Mouse (Mus musculus) heart, embryonic 15.5 days (tissue): Measurements from ENCODE around the gene Cwc27. TPM values are rescaled to one million over a fixed set of nuclear protein-coding genes. Genes with fewer than 3 reads are reported as not detected.

Experiments
- ATAC-seq: fragments of 200-750 bp; cut with Nextera tagmentation; replicated peaks from 2 replicates; pipeline ENCODE4 v1.8.0; 2017; ENCODE audit warnings: low read depth, moderate TSS enrichment; ENCODE audit not compliant: insufficient number of reproducible peaks, insufficient read depth, low FRiP score
- H3K27ac ChIP-seq: fragments of 300-500 bp; sonication (generic); 2 replicates; pipeline ENCODE4 v1.5.1; 2015; ENCODE audit warnings: mild to moderate bottlenecking, inconsistent platforms
- H3K27me3 ChIP-seq: fragments of 300-500 bp; sonication (generic); 2 replicates; pipeline ENCODE4 v1.6.1; 2015; ENCODE audit warnings: inconsistent platforms
- H3K36me3 ChIP-seq: fragments of 300-500 bp; sonication (generic); 2 replicates; pipeline ENCODE4 v1.6.1; 2015; ENCODE audit warnings: mild to moderate bottlenecking, inconsistent platforms
- H3K4me1 ChIP-seq: fragments of 300-500 bp; sonication (generic); replicated peaks from 2 replicates; pipeline ENCODE4 v1.6.1; 2015; ENCODE audit warnings: inconsistent platforms
- H3K4me2 ChIP-seq: fragments of 300-500 bp; sonication (generic); 2 replicates; pipeline ENCODE4 v1.6.1; 2015; ENCODE audit warnings: inconsistent platforms, mild to moderate bottlenecking, moderate library complexity
- H3K4me3 ChIP-seq: fragments of 300-500 bp; sonication (generic); 2 replicates; pipeline ENCODE4 v1.5.1; 2015; ENCODE audit warnings: mild to moderate bottlenecking, inconsistent platforms
- H3K9ac ChIP-seq: fragments of 300-500 bp; sonication (generic); 2 replicates; pipeline ENCODE4 v1.6.1; 2015; ENCODE audit warnings: mild to moderate bottlenecking, inconsistent platforms
- H3K9me3 ChIP-seq: fragments of 300-500 bp; sonication (generic); replicated peaks from 2 replicates; pipeline ENCODE4 v1.6.1; 2016; ENCODE audit warnings: inconsistent platforms
- WGBS: fragments of 180-500 bp; shearing (Covaris S2); methylation state at CpG from one replicate; pipeline ENCODE4 v1.1.7; 2015; ENCODE audit warnings: mixed read lengths; 5-methylcytosine and 5-hydroxymethylcytosine counted together
- polyA plus RNA-seq: library from polyadenylated mRNA; unstranded; fragments of >200 nt; fragmentation: Nextera tagmentation; extraction: Ambion mirVana; gene quantifications from 2 replicates; pipeline ENCODE4 v1.2.1, GENCODE M21; 2015

The Cwc27 gene
- polyA plus RNA-seq, 1 experiment from 2014 or later, result 20.6 TPM

GRCm38 (mm10) chr13:104623130-104623891, 193.6 kb downstream of the Cwc27 start:
- no peak for ATAC-seq
- Histone ChIP-seq H3K9ac (no peak overlapping the region), H3K27me3 (no peaks in the 10 kb centered on the region), H3K36me3 (no peaks in the 10 kb centered on the region), H3K4me2 (no peak overlapping the region), H3K4me3 (no peak overlapping the region), H3K9me3 (no peaks in the 10 kb centered on the region), H3K27ac (no peak overlapping the region), H3K4me1 (peaks cover 9% of the 10 kb centered on the region)
- 80% methylated on average over 12 of the region's 12 CpGs for WGBS

- no peak overlapping the region for H3K4me3 ChIP-seq
- H3K36me3 ChIP-seq, result no peaks in the 10 kb centered on the region
- no peak overlapping the region for H3K4me2 ChIP-seq
- H3K27me3 ChIP-seq, result no peaks in the 10 kb centered on the region
- H3K9me3 ChIP-seq, result no peaks in the 10 kb centered on the region
- WGBS, result 79% methylated on average over 6 of the region's 6 CpGs
- no peak overlapping the region for H3K9ac ChIP-seq
- no peak overlapping the region for H3K27ac ChIP-seq
- no peak for ATAC-seq
- peaks cover 3% of the 10 kb centered on the region for H3K4me1 ChIP-seq
These were observed 194.7 kb downstream of the Cwc27 start for GRCm38 (mm10) chr13:104622102-104622743.

GRCm38 (mm10) chr13:104620423-104620822, 196.5 kb downstream of the Cwc27 start:
- WGBS, result 61% methylated on average over 2 of the region's 2 CpGs
- no peaks in the 10 kb centered on the region for H3K36me3 ChIP-seq
- no peak overlapping the region for H3K4me2 ChIP-seq
- H3K27me3 ChIP-seq, result no peaks in the 10 kb centered on the region
- no peak overlapping the region for H3K4me3 ChIP-seq
- H3K4me1 ChIP-seq, result no peaks in the 10 kb centered on the region
- ATAC-seq, result no peak
- H3K9ac ChIP-seq, result no peak overlapping the region
- no peak overlapping the region for H3K27ac ChIP-seq
- H3K9me3 ChIP-seq, result no peaks in the 10 kb centered on the region

GRCm38 (mm10) chr13:104619503-104620288, 197.2 kb downstream of the Cwc27 start:
- no peak overlapping the region for H3K4me2 ChIP-seq
- WGBS, result 88% methylated on average over 7 of the region's 7 CpGs
- no peaks in the 10 kb centered on the region for H3K4me1 ChIP-seq
- ATAC-seq, result no peak
- no peak overlapping the region for H3K4me3 ChIP-seq
- H3K27me3 ChIP-seq, result no peaks in the 10 kb centered on the region
- H3K9me3 ChIP-seq, result no peaks in the 10 kb centered on the region
- no peaks in the 10 kb centered on the region for H3K36me3 ChIP-seq
- H3K27ac ChIP-seq, result no peak overlapping the region
- H3K9ac ChIP-seq, result no peak overlapping the region

GRCm38 (mm10) chr13:104617201-104617600, 199.7 kb downstream of the Cwc27 start:
- no peak overlapping the region for H3K27ac ChIP-seq
- H3K36me3 ChIP-seq, result no peaks in the 10 kb centered on the region
- ATAC-seq, result no peak
- no peak overlapping the region for H3K4me2 ChIP-seq
- no peaks in the 10 kb centered on the region for H3K4me1 ChIP-seq
- H3K27me3 ChIP-seq, result no peaks in the 10 kb centered on the region
- no peak overlapping the region for H3K4me3 ChIP-seq
- 80% methylated on average over 4 of the region's 4 CpGs for WGBS
- no peaks in the 10 kb centered on the region for H3K9me3 ChIP-seq
- H3K9ac ChIP-seq, result no peak overlapping the region

GRCm38 (mm10) chr13:104615999-104616810, 200.7 kb downstream of the Cwc27 start:
- ATAC-seq, result no peak
- Histone ChIP-seq H3K9me3 (no peaks in the 10 kb centered on the region), H3K27ac (no peak overlapping the region), H3K4me2 (no peak overlapping the region), H3K27me3 (no peaks in the 10 kb centered on the region), H3K9ac (no peak overlapping the region), H3K4me3 (no peak overlapping the region), H3K36me3 (no peaks in the 10 kb centered on the region), H3K4me1 (no peaks in the 10 kb centered on the region)
- 86% methylated on average over 18 of the region's 18 CpGs for WGBS

GRCm38 (mm10) chr13:104615111-104615510, 201.8 kb downstream of the Cwc27 start:
- ATAC-seq, result no peak
- Histone ChIP-seq H3K9ac (no peak overlapping the region), H3K27ac (no peak overlapping the region), H3K9me3 (no peaks in the 10 kb centered on the region), H3K4me3 (no peak overlapping the region), H3K4me2 (no peak overlapping the region), H3K27me3 (no peaks in the 10 kb centered on the region), H3K36me3 (no peaks in the 10 kb centered on the region), H3K4me1 (no peaks in the 10 kb centered on the region)
- 82% methylated on average over 7 of the region's 7 CpGs for WGBS

GRCm38 (mm10) chr13:104611296-104611695, 205.6 kb downstream of the Cwc27 start:
- H3K4me3 ChIP-seq, result no peak overlapping the region
- no peak overlapping the region for H3K4me2 ChIP-seq
- WGBS, result 90% methylated on average over 4 of the region's 4 CpGs
- H3K27ac ChIP-seq, result no peak overlapping the region
- no peaks in the 10 kb centered on the region for H3K9me3 ChIP-seq
- no peaks in the 10 kb centered on the region for H3K27me3 ChIP-seq
- H3K36me3 ChIP-seq, result no peaks in the 10 kb centered on the region
- H3K9ac ChIP-seq, result no peak overlapping the region
- no peaks in the 10 kb centered on the region for H3K4me1 ChIP-seq
- ATAC-seq, result no peak

- H3K4me2 ChIP-seq, result no peak overlapping the region
- ATAC-seq, result no peak
- H3K27ac ChIP-seq, result 0 out of 2 replicates have a peak overlapping the region, but pooled peaks have one; percentile 27
- H3K4me1 ChIP-seq, result no peaks in the 10 kb centered on the region
- H3K9me3 ChIP-seq, result no peaks in the 10 kb centered on the region
- no peaks in the 10 kb centered on the region for H3K27me3 ChIP-seq
- 76% methylated on average over 22 of the region's 22 CpGs for WGBS
- no peak overlapping the region for H3K4me3 ChIP-seq
- H3K36me3 ChIP-seq, result no peaks in the 10 kb centered on the region
- no peak overlapping the region for H3K9ac ChIP-seq
These were observed 206.5 kb downstream of the Cwc27 start for GRCm38 (mm10) chr13:104610210-104611111.

- no peaks in the 10 kb centered on the region for H3K9me3 ChIP-seq
- H3K27me3 ChIP-seq, result no peaks in the 10 kb centered on the region
- H3K4me1 ChIP-seq, result no peaks in the 10 kb centered on the region
- no peaks in the 10 kb centered on the region for H3K36me3 ChIP-seq
- no peak for ATAC-seq
- WGBS, result 89% methylated on average over 18 of the region's 18 CpGs
- H3K9ac ChIP-seq, result no peak overlapping the region
- no peak overlapping the region for H3K27ac ChIP-seq
- no peak overlapping the region for H3K4me2 ChIP-seq
- H3K4me3 ChIP-seq, result no peak overlapping the region
These were observed 208.4 kb downstream of the Cwc27 start for GRCm38 (mm10) chr13:104608516-104608915.
